Mouse (Mus musculus) liver, adult 2 months (tissue): ENCODE data around the gene Acsm3.

ENCODE experiments used
- CTCF ChIP-seq: fragments of 200-500 bp; IDR thresholded peaks from 2 replicates; pipeline ENCODE4 v1.5.1; 2011; ENCODE audit warnings: low read depth, low read length, control low read depth
- POLR2A ChIP-seq: fragments of 200-500 bp; IDR thresholded peaks from 2 replicates; pipeline ENCODE4 v1.6.1; 2011; ENCODE audit warnings: low read length, control low read depth; ENCODE audit not compliant: insufficient read depth; ENCODE audit errors: extremely low read depth

GRCm38 (mm10) chr7:119795311-119795710, 34.6 kb downstream of the Acsm3 start:
- TF ChIP-seq CTCF, result no peak
- no peak for TF ChIP-seq POLR2A
